Mouse (Mus musculus) liver, postnatal 0 days (tissue): ENCODE data around the gene Psmb3. TPM values are rescaled to one million over a fixed set of nuclear protein-coding genes. Genes with fewer than 3 reads are reported as not detected.
A peak's percentile ranks its signal among the peaks of the same experiment; 100 is the strongest.

ENCODE experiments used
- ATAC-seq: fragments of 200-750 bp; cut with Nextera tagmentation; 2 replicates; pipeline ENCODE4 v1.8.0; 2017; ENCODE audit warnings: mild to moderate bottlenecking, moderate library complexity
- DNase-seq: peaks from one replicate; pipeline ENCODE4 v3.0.0-alpha.2; 2016
- H3K27ac ChIP-seq: fragments of 300-500 bp; sonication (generic); 2 replicates; pipeline ENCODE4 v1.5.1; 2014; ENCODE audit warnings: antibody characterized with exemption, moderate library complexity, mild to moderate bottlenecking, low read depth
- H3K27me3 ChIP-seq: fragments of 300-500 bp; sonication (generic); 2 replicates; pipeline ENCODE4 v1.6.1; 2014; ENCODE audit warnings: low read length, control low read depth, mixed read lengths; ENCODE audit not compliant: insufficient read depth
- H3K36me3 ChIP-seq: fragments of 300-500 bp; sonication (generic); replicated peaks from 2 replicates; pipeline ENCODE4 v1.6.1; 2014; ENCODE audit warnings: mild to moderate bottlenecking, control low read depth, low read length, moderate library complexity, mixed read lengths; ENCODE audit not compliant: insufficient read depth
- H3K4me1 ChIP-seq: fragments of 300-500 bp; sonication (generic); 2 replicates; pipeline ENCODE4 v1.6.1; 2014; ENCODE audit warnings: antibody characterized with exemption, mild to moderate bottlenecking, control low read depth; ENCODE audit not compliant: insufficient read depth
- H3K4me2 ChIP-seq: fragments of 300-500 bp; sonication (generic); 2 replicates; pipeline ENCODE4 v1.6.1; 2014; ENCODE audit warnings: low read depth, mild to moderate bottlenecking, low read length, moderate library complexity, mixed read lengths
- H3K4me3 ChIP-seq: fragments of 300-500 bp; sonication (generic); 2 replicates; pipeline ENCODE4 v1.5.1; 2014; ENCODE audit warnings: low read depth, low read length
- H3K9ac ChIP-seq: fragments of 300-500 bp; sonication (generic); replicated peaks from 2 replicates; pipeline ENCODE4 v1.6.1; 2014; ENCODE audit warnings: mild to moderate bottlenecking, moderate library complexity
- H3K9me3 ChIP-seq: fragments of 300-500 bp; sonication (generic); 2 replicates; pipeline ENCODE4 v1.6.1; 2016; ENCODE audit warnings: mild to moderate bottlenecking, control low read depth, low read length, mixed read lengths
- CTCF ChIP-seq: sonication (generic); IDR thresholded peaks from 2 replicates; pipeline ENCODE4 v1.5.1; 2016; ENCODE audit warnings: antibody characterized with exemption, low read depth
- EP300 ChIP-seq: IDR thresholded peaks from 2 replicates; pipeline ENCODE4 v1.6.1; 2016; ENCODE audit warnings: antibody characterized with exemption, low read depth, mild to moderate bottlenecking
- WGBS: fragments of 180-500 bp; shearing (Covaris S2); extraction: QIAGEN DNeasy Blood & Tissue Kit; methylation state at CpG from one replicate; pipeline ENCODE4 v1.1.7; 2014; ENCODE audit not compliant: insufficient replicate concordance; 5-methylcytosine and 5-hydroxymethylcytosine counted together
- polyA plus RNA-seq: library from polyadenylated mRNA; unstranded; fragments of >200 nt; fragmentation: Nextera tagmentation; extraction: Ambion mirVana; gene quantifications from 2 replicates; pipeline ENCODE4 v1.2.1, GENCODE M21; 2015

Gene Psmb3
- polyA plus RNA-seq, 1 experiment from 2014 or later: 267 TPM

DNA sequence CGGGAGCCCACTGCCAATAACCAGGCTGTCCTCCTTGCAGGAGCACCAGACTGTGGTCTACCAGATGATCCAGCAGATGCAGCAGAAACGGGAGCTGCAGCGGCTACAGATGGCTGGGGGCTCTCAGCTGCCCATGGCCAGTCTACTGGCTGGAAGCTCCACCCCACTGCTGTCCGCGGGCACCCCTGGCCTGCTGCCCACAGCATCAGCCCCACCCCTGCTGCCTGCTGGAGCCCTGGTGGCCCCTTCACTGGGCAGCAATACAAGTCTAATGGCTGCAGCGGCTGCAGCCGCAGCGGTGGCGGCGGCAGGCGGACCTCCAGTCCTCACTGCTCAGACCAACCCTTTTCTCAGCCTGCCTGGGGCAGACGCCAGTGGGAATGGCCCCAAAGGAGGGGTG is 22.8 kb upstream of the Psmb3 start:
- TF ChIP-seq CTCF (no peak), EP300 (no peak)
- ATAC-seq: no peak
- WGBS: 82% methylated on average over 12 of the region's 12 CpGs

DNA sequence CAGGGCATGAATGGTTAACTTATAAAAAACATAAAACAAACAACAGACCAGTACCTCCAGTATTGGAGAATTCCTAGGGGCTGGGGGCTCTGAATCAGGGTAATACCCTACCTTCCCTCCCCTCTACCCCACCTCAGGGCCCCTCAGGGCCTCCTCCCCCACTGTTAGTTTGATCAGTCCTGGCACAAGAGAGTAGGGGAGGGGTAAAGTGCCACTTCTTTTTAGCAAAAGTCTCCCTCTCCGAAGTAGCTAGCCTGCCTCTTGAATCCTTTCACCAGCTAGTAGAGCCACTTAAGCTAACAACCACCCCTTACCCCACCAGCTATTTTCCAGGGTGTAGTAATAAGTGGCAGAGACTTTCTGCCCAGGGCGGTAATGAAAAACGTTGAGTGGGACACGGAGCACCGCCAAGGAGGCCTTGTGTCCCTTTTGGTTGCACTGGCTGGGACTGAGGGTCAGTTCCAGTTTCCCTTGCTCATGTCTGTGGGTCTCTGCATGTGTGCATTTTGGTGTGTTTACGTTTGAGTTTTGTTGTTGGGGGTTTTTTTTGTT is 20.6 kb upstream of the Psmb3 start:
- Histone ChIP-seq H3K4me2 (no peak overlapping the region), H3K4me3 (no peak overlapping the region), H3K27me3 (no peaks in the 10 kb centered on the region), H3K9me3 (no peaks in the 10 kb centered on the region), H3K36me3 (peaks cover 9% of the 10 kb centered on the region; the same call in 1 of the 2 replicates), H3K4me1 (peaks cover 18% of the 10 kb centered on the region), H3K9ac (no peak overlapping the region), H3K27ac (no peak overlapping the region)
- TF ChIP-seq EP300 (no peak), CTCF (no peak)
- ATAC-seq (no peak), DNase-seq (no peak)
- 76% methylated on average over 6 of the region's 6 CpGs for WGBS

More for the DNA sequence above, 22.8 kb upstream of the Psmb3 start:
- Histone ChIP-seq H3K36me3 (peaks cover 16% of the 10 kb centered on the region), H3K27ac (no peak overlapping the region), H3K4me2 (no peak overlapping the region), H3K4me1 (peaks cover 8% of the 10 kb centered on the region), H3K4me3 (no peak overlapping the region), H3K9ac (no peak overlapping the region), H3K27me3 (no peaks in the 10 kb centered on the region), H3K9me3 (no peaks in the 10 kb centered on the region)
- no peak for DNase-seq

DNA sequence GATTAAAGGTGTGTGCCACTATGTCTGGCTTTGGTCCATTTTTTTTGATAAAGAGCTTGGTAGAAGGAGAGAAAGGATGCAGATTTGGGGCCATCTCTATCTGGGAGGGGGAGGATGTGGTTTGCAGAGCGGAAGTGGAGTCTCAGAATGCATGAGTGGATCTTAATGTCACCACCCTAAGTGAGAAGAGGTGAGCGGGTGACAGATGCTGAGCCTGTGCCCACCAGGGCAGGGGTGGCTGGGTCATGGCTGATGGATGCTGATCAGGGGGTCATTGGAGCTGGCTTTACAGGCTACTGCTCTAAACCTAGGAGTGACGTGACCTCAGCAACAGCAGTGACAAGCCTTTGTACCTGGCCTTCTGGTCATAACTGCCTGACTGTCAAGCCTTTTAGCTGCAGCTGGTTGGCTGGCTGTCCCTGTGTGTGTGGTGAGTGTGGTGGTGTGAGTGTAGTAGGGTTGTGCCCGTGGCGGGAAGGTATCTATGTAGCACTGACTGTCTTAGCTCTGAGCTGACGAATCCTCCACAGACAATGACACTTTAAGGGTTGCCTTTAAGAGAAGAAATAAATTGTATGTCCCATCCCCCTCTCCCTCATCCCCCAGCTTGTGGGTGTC is 19.0 kb upstream of the Psmb3 start:
- Histone ChIP-seq H3K36me3 (peaks cover 13% of the 10 kb centered on the region), H3K27ac (0 out of 2 replicates have a peak overlapping the region, but pooled peaks have one; percentile 36), H3K4me2 (no peak overlapping the region), H3K4me3 (no peak overlapping the region), H3K4me1 (peaks cover 18% of the 10 kb centered on the region), H3K27me3 (no peaks in the 10 kb centered on the region), H3K9me3 (no peaks in the 10 kb centered on the region), H3K9ac (no peak overlapping the region)
- TF ChIP-seq EP300 (no peak), CTCF (no peak)
- ATAC-seq (no peak), DNase-seq (no peak)
- WGBS: 40% methylated on average over 6 of the region's 6 CpGs

GRCm38 (mm10) chr11:97684766-97685165 is 18.4 kb upstream of the Psmb3 start:
- no peak for DNase-seq
- Histone ChIP-seq H3K36me3 (peaks cover 13% of the 10 kb centered on the region), H3K27me3 (no peaks in the 10 kb centered on the region), H3K4me1 (peaks cover 18% of the 10 kb centered on the region), H3K9me3 (no peaks in the 10 kb centered on the region), H3K9ac (no peak overlapping the region), H3K4me2 (no peak overlapping the region), H3K4me3 (no peak overlapping the region), H3K27ac (peak overlapping the region; percentile 36; the same call in 1 of the 2 replicates)
- 58% methylated on average over 7 of the region's 7 CpGs for WGBS
- ATAC-seq: no peak
- no peak for TF ChIP-seq CTCF
- TF ChIP-seq EP300: no peak

DNA sequence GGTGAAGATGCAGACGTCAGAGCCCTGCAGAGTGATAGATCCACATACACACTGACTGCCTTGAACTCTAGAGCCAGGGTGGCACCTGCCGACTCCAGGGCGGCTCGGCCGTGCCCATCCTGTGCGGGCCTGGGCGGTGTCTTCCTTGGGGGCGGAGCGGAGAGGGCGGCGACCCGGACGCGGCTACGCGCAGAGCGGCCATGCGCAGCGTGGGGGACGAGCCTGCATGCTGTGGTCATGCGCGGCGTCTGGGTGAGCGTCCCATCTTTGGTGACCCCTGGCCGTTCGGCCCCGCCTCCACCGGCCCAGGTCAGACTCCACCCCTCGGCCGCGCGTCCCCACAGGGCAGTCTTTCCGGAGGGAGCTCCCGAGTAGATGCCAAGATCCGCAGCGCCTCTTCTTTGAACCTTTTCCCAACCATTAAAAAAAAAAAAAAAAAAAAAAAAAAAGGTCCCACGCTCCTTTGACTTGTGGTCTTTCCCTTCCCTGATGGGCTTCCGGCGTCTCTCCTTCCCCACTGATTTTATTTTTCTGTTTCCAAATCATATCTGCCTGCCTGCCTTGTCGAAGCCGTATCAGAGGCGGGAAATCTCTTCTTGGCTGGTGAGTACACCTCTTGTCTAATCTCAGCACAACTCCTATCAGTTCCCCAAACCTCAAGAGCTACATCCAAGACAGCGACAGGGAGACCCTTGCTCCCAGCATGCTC is 17.4 kb upstream of the Psmb3 start, which contains the start of gene Cisd3:
Cisd3 (plus strand) TSS at position 214 of the 709 bp plus-strand sequence.
- Histone ChIP-seq H3K27me3 (no peaks in the 10 kb centered on the region), H3K27ac (peak within 1 kb of the TSS; percentile 39; the same call in 1 of the 2 replicates), H3K9me3 (no peaks in the 10 kb centered on the region), H3K36me3 (peaks cover 13% of the 10 kb centered on the region), H3K9ac (peak within 1 kb of the TSS; percentile 23), H3K4me2 (peak within 1 kb of the TSS; percentile 68), H3K4me3 (peak within 1 kb of the TSS; percentile 38), H3K4me1 (peaks cover 18% of the 10 kb centered on the region)
- peak; percentile 96 for ATAC-seq
- peak; percentile 91 for DNase-seq
- WGBS: under 1% methylated on average over 43 of the region's 43 CpGs
- TF ChIP-seq EP300: peak; percentile 43; the same call in 1 of the 2 replicates
- TF ChIP-seq CTCF: no peak

GRCm38 (mm10) chr11:97686322-97686908 is 16.8 kb upstream of the Psmb3 start:
- Histone ChIP-seq H3K36me3 (peaks cover 17% of the 10 kb centered on the region), H3K27ac (0 out of 2 replicates have a peak overlapping the region, but pooled peaks have one; percentile 39), H3K4me3 (peak overlapping the region; percentile 38), H3K9me3 (no peaks in the 10 kb centered on the region), H3K9ac (peak overlapping the region; percentile 23), H3K4me1 (peaks cover 18% of the 10 kb centered on the region), H3K27me3 (no peaks in the 10 kb centered on the region), H3K4me2 (peak overlapping the region; percentile 68)
- TF ChIP-seq EP300: no peak
- no peak for TF ChIP-seq CTCF
- DNase-seq (no peak), ATAC-seq (no peak)
- 62% methylated on average over 11 of the region's 11 CpGs for WGBS
